Mouse (Mus musculus) heart, postnatal 0 days (tissue): ENCODE data around the gene Nckap1l.

Source experiments
- CTCF ChIP-seq: IDR thresholded peaks from 2 replicates; pipeline ENCODE4 v1.5.1; 2016; ENCODE audit warnings: antibody characterized with exemption, control low read depth, low read depth
- EP300 ChIP-seq: IDR thresholded peaks from 2 replicates; pipeline ENCODE4 v1.6.1; 2016; ENCODE audit warnings: antibody characterized with exemption, low read depth

GRCm38 (mm10) chr15:103522458-103523099 lies 69.0 kb downstream of the Nckap1l start:
- TF ChIP-seq EP300 (no peak), CTCF (no peak)
